Mouse (Mus musculus) embryo, embryonic 9.5 days (tissue): ENCODE measurements around the gene Gm10800.
"Not testable (repeated sequence)": the region's sequence is repeated elsewhere in the genome, so short reads cannot be mapped to it uniquely, and the experiment has no call there.

Experiments
- DNase-seq: peaks from one replicate; pipeline ENCODE4 v3.0.0-alpha.2; 2017; ENCODE audit errors: extremely low spot score

Gm10800 gene

DNA sequence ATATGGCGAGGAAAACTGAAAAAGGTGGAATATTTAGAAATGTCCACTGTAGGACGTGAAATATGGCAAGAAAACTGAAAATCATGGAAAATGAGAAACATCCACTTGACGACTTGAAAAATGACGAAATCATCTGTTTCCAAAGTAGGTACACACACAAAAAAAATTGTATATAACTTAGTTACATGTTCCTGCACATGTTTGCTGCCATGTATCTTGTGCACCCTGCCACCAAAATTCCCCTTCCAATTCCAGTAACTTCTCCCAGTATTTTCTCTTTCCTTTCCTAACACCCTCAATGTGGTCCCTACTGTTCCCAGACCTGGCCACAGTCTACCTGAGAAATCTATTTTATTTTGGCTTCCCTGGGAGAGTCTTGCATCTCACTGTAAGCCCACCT, at the start of gene Gm10800:
Gm10800 (minus strand) TSS at position 101 of the 400 bp plus-strand sequence.
- not testable (repeated sequence) for DNase-seq

GRCm38 (mm10) chr2:98697533-98697932, 30.4 kb upstream of the Gm10800 start:
- no peak for DNase-seq

DNA sequence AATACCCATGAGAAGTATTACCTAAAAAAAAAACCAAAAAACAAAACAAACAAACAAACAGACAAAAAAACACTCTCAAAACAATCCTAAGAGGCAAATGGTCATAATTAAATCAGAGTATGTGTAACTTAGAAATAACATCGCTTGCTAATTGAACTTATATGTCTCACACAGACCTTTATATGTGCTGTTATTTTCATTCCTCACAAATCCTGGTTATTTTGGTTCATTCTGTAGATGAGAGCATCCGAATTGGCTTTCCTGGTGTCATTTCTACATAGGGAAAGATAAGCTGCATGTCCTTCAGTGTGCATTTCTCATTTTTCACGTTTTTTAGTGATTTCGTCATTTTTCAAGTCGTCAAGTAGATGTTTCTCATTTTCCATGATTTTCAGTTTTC, 5.2 kb downstream of the Gm10800 start, which contains the start of gene Gm10801:
Gm10801 (plus strand) TSS at position 301 of the 400 bp plus-strand sequence.
- not testable (repeated sequence) for DNase-seq
